Mouse (Mus musculus) ovary, postnatal 14 days (tissue): ENCODE results near the gene Blm.

Experiments
- DNase-seq: peaks from one replicate; pipeline ENCODE4 v3.0.0; 2022; ENCODE audit warnings: low spot score

The Blm gene

GRCm38 (mm10) chr7:80460199-80460598, 74.7 kb downstream of the Blm start:
- DNase-seq = no peak

GRCm38 (mm10) chr7:80457831-80458343, 77.0 kb downstream of the Blm start:
- DNase-seq = no peak

GRCm38 (mm10) chr7:80457241-80457640, 77.7 kb downstream of the Blm start:
- DNase-seq = peak; percentile 46

- no peak for DNase-seq
Measured at GRCm38 (mm10) chr7:80456327-80456726, 78.6 kb downstream of the Blm start.

GRCm38 (mm10) chr7:80455505-80456160, 79.3 kb downstream of the Blm start:
- no peak for DNase-seq

- DNase-seq = no peak
Measured at GRCm38 (mm10) chr7:80454786-80455185, 80.1 kb downstream of the Blm start.

GRCm38 (mm10) chr7:80453997-80454396, 80.9 kb downstream of the Blm start:
- DNase-seq = no peak

GRCm38 (mm10) chr7:80453121-80453520, 81.8 kb downstream of the Blm start:
- no peak for DNase-seq

- DNase-seq = no peak
Measured at GRCm38 (mm10) chr7:80452241-80452640, 82.7 kb downstream of the Blm start.

- DNase-seq = no peak
Measured at GRCm38 (mm10) chr7:80451550-80452232, 83.2 kb downstream of the Blm start.

GRCm38 (mm10) chr7:80450354-80450753, 84.6 kb downstream of the Blm start:
- DNase-seq = no peak

- DNase-seq = no peak
Measured at GRCm38 (mm10) chr7:80449620-80450091, 85.3 kb downstream of the Blm start.

- DNase-seq = no peak
Measured at GRCm38 (mm10) chr7:80447336-80447735, 87.6 kb downstream of the Blm start.

GRCm38 (mm10) chr7:80446221-80446878, 88.6 kb downstream of the Blm start:
- no peak for DNase-seq

GRCm38 (mm10) chr7:80445492-80445891, 89.4 kb downstream of the Blm start:
- DNase-seq = no peak

GRCm38 (mm10) chr7:80444401-80445249, 90.3 kb downstream of the Blm start:
- no peak for DNase-seq

- DNase-seq = no peak
Measured at GRCm38 (mm10) chr7:80443124-80443523, 91.8 kb downstream of the Blm start.

- no peak for DNase-seq
Measured at GRCm38 (mm10) chr7:80441986-80442904, 92.7 kb downstream of the Blm start.

- no peak for DNase-seq
Measured at GRCm38 (mm10) chr7:80440685-80441084, 94.2 kb downstream of the Blm start.

GRCm38 (mm10) chr7:80439789-80440488, 95.0 kb downstream of the Blm start:
- DNase-seq = no peak
